Mouse (Mus musculus): Measurements from ENCODE around the gene Clcn2.
"Not testable (repeated sequence)": the region's sequence is repeated elsewhere in the genome, so short reads cannot be mapped to it uniquely, and the experiment has no call there.

Gene Clcn2

DNA sequence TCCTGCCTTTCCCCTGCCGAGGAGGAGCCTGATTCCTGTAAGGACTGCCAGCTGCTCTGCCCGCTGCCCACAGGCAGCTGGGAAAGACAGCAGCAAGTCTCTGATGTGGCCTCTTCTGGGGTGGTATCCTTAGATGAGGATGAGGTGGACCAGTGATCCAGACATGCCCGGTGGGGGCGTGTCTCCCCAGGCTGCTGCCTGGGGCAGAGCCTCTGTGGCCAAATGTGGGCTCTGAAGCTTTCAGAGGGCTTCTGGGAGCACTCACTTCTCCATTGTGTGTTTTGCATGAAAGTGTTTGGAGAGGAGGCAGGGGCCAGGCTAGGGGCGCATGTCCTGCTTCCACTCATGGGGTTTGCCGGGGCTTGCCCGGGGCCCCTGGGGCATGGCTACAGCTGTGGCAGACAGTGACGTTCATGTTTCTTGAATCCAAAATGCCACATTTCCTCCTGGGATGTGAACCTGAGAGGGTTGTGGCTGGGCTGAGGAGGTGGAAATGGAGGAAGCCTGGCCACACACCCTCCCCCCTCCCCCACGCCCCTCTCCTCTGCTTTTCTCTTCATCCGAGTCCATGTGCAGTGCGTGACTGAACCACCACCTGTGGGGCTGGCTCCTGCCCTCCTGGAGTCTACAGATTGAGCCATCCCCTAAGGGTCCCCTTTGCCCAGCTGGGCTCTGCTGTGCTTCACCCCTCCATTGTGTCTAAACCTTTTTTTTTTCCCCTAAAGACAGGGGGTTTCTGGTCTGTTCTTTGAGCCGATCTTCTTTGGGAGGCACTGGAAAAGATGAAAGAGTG, 15.6 kb downstream of the Clcn2 start:
- DNase-seq (ENCODE audit: low read depth, low spot score) = no peak

DNA sequence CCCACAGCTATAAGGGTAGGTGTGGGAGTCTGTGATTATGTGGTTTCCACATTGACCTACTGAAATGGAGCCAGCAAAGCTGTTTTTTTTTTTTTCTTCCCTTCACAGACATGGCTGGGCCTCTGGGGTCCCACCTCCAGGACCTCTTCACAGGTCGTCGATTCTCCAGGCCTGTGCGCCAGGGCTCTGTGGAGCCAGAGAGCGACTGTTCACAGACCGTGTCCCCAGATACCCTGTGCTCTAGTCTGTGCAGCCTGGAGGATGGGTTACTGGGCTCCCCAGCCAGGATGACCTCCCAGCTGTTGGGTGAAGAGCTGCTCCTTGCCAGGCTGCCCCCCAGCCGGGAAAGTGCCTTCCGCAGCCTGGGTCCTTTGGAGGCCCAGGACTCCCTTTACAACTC, 16.2 kb downstream of the Clcn2 start:
- DNase-seq (ENCODE audit: low read depth, low spot score) = no peak

DNA sequence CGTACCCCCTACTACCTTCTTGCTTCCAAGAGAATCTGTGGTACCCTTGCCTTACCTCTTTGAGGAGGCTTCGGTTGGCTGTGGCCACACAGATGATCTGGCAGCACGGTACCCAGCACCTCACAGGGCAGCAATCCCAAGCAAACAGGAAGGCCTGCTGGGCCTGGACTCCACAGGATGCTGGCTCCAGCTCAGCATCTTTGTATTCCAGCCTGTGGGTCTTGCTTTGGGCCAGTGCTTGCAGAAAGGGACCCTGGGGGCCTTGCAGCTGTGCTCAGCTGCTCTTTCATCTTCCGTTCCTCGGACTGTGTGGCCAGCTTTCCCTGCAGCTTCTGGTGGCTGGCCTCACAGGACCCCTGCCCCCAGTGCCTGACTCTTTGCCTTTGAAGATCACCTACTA, 17.5 kb downstream of the Clcn2 start:
- DNase-seq (ENCODE audit: low read depth, low spot score) = no peak

DNA sequence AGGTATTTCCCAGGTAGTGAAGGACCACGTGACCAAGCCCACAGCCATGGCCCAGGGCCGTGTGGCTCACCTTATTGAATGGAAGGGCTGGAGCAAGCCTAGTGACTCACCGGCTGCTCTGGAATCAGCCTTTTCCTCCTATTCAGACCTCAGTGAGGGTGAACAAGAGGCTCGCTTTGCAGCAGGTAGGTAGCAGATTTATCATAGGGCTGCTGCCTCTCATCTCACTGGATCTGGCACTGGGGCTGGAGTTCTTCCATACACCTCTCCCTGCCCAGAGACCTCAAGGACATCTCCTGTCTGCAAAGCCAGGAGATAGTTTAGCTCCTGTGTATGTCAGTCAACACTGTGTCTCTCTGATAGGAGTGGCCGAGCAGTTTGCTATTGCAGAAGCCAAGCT, 18.3 kb downstream of the Clcn2 start:
- DNase-seq (ENCODE audit: low read depth, low spot score) = no peak

DNA sequence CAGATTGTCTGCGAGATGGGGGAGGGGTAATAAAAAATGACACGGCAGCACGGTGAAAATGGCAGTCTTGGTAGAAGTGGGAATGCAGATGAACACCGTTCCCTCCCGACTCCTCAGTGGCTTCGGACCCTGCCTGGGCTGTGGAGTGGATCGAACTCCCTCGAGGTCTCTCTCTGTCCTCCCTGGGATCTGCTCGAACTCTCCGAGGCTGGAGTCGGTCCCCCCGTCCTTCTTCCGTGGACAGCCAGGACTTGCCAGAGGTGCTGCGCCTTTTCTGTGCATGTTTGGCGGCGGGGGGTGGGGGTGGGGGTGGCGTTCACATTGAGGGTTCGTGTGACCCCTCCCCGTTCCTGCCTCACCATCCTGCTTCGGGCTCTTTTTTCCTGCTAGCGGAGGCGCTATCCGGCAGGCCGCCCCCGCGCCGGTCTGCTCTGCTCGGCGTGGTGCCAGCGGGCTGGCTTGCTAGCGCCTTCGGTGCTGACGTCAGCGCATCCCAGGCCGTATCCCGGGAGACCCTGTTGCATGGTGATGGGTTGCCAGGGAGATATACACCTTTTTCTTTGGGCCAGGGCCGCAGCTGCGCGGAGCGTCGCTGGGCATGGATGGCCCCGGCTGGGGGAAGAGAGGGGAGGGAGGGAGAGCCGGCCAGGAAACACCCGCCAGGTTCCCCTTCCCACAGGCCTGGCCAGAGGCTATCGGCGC, 21.8 kb downstream of the Clcn2 start:
- DNase-seq (ENCODE audit: low read depth, low spot score) = peak; percentile 84

DNA sequence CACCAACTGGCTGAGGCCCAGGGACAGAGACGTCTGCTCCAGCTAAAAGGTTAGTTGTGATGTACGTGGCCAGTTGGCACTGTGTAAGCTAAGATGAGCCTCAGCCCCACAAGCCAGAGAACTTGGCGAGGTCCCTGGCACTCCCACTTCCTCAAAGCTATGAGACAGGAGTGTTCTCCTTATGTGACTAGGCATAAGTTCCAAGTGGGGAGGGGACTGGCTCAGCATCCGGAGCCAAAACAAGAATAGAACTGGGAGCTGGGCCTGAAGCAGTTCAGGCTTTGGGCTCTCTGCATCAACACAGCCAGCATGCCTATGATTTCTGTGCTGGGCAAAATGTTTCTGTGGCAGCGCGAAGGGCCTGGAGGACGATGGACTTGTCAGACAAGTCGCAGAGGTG, 22.8 kb downstream of the Clcn2 start:
- DNase-seq (ENCODE audit: low read depth, low spot score) = peak; percentile 52

DNA sequence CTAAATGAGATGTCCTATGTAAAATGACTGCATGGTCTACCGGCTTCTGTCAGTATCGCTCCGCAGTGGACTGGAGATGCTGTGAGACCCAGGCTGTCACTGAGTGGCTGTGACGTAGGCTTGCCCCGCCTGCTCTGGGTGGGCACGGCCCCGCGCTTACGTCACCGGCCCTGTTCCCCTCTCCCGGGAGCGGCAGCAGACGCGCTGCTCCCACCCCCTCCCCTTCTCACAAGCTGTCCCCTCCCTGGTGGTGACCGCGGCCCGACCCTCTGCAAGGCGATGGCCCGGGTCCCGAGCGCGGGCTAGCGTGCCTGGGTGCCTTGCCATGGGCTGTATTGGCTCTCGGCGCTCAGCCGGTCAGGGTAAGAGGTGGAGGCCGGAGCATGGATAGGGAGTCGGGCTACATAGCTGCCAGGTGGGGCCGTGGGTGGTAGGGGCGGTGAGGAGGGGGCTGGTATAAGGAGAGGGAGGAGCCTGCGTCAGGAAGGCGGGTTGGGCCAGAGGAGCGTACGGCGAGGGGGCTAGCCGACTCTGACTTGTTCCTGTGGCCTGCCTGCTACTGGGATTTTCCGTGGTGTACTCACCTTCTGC, 24.3 kb downstream of the Clcn2 start, which contains the start of gene Fam131a:
Gene Fam131a (plus strand): TSS at position 131 of the 591 bp plus-strand sequence.
- DNase-seq (ENCODE audit: low read depth, low spot score) = peak; percentile 85

DNA sequence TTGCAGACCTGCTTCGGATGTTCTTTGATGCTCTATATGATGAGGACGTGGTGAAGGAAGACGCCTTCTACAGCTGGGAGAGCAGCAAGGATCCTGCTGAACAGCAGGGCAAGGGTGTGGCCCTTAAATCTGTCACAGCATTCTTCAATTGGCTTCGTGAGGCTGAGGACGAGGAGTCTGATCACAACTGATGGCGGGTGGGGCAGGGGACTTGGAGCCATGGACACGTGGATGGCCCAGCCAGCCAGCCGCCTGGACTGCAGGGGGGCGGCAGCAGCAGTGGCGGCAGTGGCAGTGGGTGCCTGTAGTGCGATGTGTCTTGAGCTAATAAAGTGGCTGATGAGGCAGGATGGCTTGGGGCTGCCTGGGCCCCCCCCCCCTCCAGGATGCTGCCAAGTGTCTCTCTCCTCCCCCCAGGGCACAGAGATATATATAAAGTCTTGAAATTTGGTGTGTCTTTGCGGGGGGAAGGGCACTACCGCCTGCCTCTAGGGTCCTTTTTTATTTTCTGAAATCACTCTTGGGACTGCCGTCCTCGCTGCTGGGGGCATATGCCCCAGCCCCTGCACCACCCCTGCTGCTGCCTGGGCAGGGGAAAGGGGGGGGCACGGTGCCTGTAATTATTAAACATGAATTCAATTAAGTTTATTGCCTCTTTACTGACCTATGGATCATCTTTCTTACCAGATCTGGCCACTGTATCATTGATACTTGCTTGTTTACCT, 25.1 kb downstream of the Clcn2 start:
- DNase-seq (ENCODE audit: low read depth, low spot score) = no peak

DNA sequence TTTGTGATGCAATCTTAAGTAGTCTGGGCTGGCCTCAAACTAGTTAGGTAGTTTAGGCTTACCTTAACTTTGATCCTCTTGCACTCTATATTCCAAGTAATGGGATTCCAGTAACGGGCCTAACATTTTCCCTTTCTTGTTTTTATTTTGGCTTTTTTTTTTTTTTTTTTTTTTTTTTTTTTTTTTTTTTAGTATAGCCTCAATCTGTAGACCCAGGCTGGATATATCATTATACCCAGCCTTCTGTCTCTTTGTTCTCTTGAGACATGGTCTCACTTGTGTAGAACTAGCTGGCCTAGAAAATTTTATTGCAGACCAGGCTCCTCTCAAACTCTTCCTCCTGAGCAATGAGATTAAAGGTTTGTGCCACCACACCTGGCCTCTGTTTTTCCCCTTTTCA, 25.9 kb downstream of the Clcn2 start:
- no peak for DNase-seq (ENCODE audit: low read depth, low spot score)

DNA sequence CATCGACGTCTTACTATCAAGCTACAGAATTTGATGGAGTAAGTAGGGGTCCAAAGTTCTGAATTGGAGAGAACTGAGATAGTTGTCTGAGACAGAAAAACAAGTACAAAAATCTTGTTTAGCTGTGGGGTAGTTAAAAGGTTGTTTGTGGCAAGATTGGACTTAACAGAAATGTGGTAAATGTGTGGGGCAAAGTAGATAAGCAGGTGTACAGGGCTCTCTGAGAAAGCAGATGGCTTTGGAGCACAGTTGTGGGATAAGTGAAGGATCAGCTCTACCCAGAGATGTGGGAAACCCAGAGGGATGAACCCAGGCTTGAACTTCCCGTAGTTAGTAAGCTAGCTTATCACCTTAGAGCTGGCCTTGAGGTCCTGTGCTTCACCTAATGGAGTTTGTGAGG, 26.8 kb downstream of the Clcn2 start:
- DNase-seq (ENCODE audit: low read depth, low spot score) = no peak

DNA sequence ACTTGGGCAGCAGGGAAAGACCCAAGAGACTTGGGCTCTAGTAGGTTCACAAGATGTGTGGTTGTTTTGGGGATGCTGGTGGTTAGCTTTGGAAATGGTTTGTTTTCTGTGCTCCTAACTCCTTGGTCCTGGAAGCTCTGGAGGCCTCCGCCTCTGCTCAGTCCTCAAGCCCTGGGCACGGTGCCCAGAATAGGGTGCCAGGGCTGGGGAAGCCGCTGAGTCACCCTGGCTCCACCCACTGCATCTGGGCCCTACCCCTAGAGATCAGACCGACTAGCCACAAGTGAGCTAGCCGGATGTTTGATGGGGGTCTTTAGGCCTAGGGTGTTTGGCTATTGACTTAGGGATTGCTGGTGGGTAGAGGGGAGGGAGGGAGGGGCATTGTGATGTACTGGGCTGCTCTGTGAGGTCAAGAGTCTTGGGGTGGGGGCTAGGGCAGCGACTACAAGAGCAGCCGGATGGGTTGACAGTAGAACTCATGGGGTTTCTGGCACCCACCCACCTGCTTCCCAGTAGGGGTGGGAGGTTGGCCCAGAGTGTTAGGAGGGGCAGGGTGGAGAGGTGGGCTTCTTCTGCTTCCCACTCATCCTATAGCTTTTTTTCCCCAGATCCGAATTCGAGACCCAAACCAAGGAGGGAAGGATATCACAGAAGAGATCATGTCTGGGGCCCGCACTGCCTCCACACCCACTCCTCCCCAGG, 39.4 kb downstream of the Clcn2 start:
- no peak for DNase-seq (ENCODE audit: low read depth, low spot score)

DNA sequence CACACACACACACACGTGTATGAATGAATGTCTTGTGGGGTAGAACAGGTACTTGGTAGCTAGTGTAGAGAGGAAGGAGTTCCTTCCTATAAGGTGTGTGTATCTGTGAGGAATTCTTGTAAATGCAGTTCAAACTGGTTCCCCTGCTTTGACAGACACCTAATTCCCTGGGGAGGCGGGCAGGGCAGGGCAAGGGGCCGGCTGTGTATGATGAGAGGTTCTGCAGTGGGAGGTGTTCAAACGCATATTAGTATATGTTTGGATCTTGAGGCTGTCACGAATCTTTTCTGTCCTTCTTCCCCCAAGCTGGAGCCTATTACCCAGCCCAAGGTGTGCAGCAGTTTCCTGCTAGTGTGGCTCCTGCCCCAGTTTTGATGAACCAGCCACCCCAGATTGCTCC, 40.2 kb downstream of the Clcn2 start:
- DNase-seq (ENCODE audit: low read depth, low spot score) = no peak

DNA sequence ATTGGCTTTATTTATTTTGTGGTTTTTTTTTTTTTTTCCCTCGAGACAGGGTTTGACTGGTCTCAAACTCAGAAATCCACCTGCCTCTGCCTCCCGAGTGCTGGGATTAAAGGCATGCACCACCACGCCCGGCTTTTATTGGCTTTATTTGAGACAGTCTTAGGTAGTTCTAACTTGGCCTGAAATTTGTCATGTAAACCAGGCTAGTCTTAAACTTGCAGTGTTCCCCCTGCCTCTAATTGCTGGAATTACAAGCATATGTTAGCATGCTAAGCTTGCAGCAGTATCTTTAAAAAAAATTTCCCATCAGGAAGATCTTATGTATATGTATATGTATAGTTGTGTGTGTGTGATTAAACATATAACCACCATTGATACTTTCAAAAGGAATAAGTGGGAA, 40.8 kb downstream of the Clcn2 start:
- no peak for DNase-seq (ENCODE audit: low read depth, low spot score)

DNA sequence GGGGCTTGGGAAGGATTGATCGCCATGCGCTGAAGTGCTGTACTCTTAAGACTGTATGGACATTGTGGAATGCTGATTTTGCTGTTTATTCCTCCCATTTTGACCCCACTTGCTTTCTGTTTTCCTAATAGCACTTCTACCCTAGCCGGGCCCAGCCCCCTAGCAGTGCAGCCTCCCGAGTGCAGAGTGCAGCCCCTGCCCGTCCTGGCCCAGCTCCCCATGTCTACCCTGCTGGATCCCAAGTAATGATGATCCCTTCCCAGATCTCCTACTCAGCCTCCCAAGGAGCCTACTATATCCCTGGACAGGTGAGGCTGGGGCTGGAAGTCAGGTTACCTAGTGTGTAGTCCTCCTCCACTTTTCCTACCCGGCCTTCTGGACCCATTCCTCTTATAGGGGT, 42.3 kb downstream of the Clcn2 start:
- no peak for DNase-seq (ENCODE audit: low read depth, low spot score)

DNA sequence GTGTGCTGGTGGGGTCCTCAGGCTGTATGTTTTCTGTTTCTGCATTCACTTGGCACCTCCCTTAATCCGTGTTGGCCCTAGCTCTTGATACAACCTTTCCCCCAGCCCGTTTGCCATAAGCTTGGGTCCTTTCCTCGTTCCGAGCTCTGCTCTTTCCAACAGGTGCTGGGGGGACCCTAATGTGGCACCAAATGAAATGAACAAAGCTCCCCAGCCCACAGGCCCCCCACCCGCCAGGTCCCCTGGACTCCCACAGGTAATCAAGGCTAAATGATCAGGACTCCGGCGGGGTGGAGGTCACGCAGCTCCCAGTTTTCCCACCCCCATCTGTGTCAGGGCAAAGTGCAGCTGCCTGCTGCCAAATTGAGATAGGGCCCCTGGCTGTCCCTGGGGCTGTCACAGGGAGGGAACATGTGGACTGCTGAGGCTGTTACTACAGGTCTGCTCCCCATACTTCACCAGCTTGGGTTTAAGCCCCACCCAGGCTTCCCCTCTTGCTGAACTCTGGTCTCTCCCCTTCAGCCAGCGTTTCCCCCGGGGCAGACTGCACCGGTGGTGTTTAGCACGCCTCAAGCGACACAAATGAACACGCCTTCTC, 43.7 kb downstream of the Clcn2 start:
- DNase-seq (ENCODE audit: low read depth, low spot score) = no peak

DNA sequence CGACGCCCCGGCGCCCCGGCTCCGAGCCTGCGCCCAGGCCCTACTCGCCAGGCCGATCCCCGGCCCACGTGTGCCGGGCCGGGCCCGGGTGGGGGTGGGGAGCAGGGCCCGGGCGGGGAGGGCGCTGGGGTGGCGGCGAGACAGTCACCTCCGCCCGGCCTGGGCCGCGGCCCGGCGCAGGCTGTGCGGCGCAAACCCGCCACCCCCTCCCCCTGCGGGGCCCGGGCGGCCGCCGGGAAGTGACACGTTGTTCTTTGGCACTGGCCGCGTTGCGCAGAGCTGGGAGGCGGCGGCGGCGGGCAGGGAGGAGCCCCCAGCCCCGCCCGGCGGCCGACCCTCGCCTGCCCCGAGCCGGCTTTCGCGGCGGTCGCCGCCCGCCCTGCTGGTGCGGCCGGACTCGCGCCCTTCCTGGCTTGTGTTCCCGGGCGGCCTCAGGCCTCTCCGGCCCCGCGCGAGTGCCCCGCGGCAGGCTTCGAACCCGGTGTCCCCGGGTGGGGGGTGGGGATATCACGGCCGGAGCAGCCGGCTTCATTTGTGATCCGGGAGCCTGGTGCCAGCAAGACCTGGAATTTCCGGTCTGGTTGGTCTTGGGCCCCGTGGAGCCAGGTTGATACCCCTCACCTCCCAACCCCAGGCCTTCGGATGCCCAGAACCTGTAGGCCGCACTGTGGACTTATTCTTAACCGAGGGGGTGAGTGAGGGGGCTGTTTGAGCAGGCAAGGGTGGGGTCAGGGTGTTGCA, 44.4 kb downstream of the Clcn2 start:
- no peak for DNase-seq (ENCODE audit: low read depth, low spot score)

DNA sequence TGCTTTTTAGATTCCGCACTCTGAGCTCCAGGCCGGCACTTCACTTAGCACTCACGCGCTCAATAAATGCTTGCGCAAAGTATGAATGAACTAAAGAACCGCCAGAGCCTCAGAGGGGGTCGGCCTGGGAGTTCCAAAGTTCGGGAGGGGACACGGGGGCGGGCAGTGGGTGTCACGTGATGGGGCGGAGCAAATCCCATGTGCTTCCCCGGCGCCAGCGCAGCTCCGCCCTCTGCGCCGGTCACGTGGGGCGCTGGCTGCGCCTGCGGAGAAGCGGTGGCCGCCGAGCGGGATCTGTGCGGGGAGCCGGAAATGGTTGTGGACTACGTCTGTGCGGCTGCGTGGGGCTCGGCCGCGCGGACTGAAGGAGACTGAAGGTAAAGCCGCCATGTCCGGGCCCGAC, 45.0 kb downstream of the Clcn2 start:
- peak; percentile 84 for DNase-seq (ENCODE audit: low read depth, low spot score)

DNA sequence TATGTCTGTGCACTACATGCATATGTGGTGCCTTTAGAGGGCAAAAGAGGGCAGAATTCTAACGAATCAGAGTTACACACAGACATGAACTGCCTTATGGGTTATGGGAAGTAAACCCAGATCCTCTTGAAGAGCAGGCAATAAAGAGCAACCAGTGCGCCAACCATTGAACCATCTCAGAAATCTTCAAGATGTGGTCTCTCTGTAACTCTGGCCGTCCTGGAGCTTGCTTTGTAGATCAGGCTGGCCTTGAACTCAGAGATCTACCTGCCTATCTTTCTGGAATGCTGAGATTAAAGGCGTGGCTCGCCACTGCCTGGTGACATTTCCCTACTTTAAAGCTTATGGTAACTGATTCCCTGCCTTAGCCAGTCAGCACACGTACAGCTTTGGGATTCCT, 45.7 kb downstream of the Clcn2 start:
- no peak for DNase-seq (ENCODE audit: low read depth, low spot score)

DNA sequence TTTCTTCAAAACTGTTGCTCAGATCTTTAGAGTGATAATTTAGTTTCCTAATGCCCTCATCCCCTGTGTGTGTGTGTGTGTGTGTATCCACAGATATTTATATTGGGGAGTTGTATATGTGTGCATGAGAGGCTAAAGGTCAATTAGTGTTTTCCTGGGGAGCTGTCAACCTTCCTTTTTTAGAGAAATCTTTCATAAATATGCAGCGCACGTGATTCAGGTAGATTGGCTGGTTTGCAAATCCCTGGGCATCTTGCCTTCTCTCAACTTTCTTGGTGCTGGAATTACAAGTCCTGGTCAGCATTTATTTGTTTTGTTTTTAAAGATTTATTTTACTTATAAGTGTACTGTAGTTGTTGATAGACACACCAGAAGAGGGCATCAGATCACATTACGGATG, 47.3 kb downstream of the Clcn2 start:
- DNase-seq (ENCODE audit: low read depth, low spot score) = no peak

DNA sequence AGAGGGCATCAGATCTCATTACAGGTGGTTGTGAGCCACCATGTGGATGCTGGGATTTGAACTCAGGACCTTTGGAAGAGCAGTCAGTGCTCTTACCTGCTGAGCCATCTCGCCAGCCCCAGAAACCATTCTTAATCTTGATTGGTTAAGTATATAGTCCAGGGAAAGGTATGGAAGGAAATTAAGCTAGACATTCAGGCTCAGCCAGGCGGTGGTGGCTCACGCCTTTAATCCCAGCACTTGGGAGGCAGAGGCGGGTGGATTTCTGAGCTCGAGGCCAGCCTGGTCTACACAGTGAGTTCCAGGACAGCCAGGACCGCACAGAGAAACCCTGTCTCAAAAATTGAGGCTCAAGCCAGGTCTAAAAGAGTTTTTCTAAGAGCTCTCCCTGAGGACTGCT, 49.5 kb downstream of the Clcn2 start, which contains the start of gene Eif4g1:
Gene Eif4g1 (plus strand): TSS at position 301 of the 400 bp plus-strand sequence.
- DNase-seq (ENCODE audit: low read depth, low spot score) = not testable (repeated sequence)
